Mouse (Mus musculus): Measurements from ENCODE around the gene Cyp4v3. TPM values are rescaled to one million over a fixed set of nuclear protein-coding genes. Genes with fewer than 3 reads are reported as not detected.
"Not testable (repeated sequence)": the region's sequence is repeated elsewhere in the genome, so short reads cannot be mapped to it uniquely, and the experiment has no call there.

Gene Cyp4v3
- polyA plus RNA-seq, 1 experiment from 2014 or later = 6.5 TPM

DNA sequence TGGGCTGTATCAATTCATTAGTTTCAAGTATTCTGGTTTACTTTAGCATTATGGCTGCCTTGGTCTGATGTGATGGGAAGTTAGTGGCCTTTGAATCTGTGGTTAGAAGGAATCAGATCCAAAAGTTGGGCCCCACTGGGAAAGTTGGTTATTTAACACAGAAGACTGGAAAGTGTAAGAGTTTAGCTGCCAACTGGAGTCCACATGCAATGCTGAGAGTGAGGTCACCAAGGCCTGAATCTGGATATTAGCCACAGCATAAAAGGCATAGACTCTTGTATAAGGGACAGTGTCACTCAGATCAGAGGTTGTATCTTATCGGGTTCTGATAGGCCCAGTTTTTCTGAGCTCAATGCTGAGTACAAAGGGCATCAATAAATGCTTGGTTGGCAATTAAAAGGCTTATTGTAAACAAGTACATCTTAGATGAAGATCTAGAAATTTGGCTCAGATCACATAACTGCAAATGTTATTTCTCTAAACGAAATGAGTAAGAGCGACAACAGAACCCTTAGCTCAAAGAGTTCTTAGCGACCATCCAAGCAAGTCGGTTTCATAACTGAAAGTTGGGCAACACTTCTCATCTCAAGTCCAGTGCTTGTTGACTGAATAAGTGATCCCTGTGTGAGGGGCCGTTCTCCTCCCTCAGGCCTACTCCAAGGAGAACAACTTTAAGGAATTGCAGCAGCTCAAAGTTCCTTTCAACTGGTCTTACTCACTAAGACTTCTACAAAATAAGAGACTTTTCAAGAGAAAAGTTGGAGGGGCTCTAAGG lies 3.6 kb downstream of the Cyp4v3 start:
- Histone ChIP-seq H3K4me1 (ENCODE audit: control insufficient read depth, low read depth, low read length) (no peaks in the 10 kb centered on the region; the same call in none of the 2 replicates), H3K27me3 (ENCODE audit: control insufficient read depth, insufficient read depth, low read depth, low read length) (no peaks in the 10 kb centered on the region), H3K9ac (ENCODE audit: low read depth, low read length) (no peak overlapping the region), H3K4me2 (ENCODE audit: low read depth, low read length) (no peak overlapping the region), H3K36me3 (ENCODE audit: control insufficient read depth, insufficient read depth) (no peaks in the 10 kb centered on the region), H3K9me3 (replicated peaks; ENCODE audit: control insufficient read depth, low read length) (no peaks in the 10 kb centered on the region), H3K27ac (ENCODE audit: low read length) (no peak overlapping the region), H3K4me3 (ENCODE audit: low read depth, low read length) (no peak overlapping the region)
- 73% methylated on average over 6 of the region's 6 CpGs for WGBS (ENCODE audit: insufficient replicate concordance)
- ATAC-seq (ENCODE audit: low read depth) = no peak

DNA sequence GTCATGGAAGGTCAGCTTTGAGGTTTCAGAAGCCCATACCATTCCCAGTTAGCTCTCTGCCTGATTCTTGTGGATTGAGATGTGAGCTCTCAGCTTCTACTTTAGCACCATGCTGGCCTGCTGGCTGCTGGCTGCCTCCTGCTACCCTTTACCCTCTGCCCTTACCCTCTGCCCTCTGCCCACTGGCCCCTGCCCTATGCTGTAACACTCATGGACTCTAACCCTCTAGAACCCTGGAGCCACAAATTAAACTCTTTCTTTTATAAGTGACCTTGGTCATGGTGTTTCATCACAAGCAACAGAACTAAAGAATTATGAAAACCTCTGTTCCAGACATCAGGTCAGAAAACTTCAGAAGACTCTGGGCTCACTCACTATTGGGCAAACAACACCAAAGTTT lies 5.9 kb downstream of the Cyp4v3 start:
- not testable (repeated sequence) for H3K9ac ChIP-seq (ENCODE audit: low read depth, low read length); H3K4me1 ChIP-seq (ENCODE audit: control insufficient read depth, low read depth, low read length); H3K4me3 ChIP-seq (ENCODE audit: low read depth, low read length); H3K4me2 ChIP-seq (ENCODE audit: low read depth, low read length); H3K9me3 ChIP-seq (replicated peaks; ENCODE audit: control insufficient read depth, low read length); H3K27ac ChIP-seq (ENCODE audit: low read length); H3K27me3 ChIP-seq (ENCODE audit: control insufficient read depth, insufficient read depth, low read depth, low read length); ATAC-seq (ENCODE audit: low read depth); H3K36me3 ChIP-seq (ENCODE audit: control insufficient read depth, insufficient read depth)

- no peaks in the 10 kb centered on the region for H3K4me1 ChIP-seq (ENCODE audit: control insufficient read depth, low read depth, low read length)
- no peak for ATAC-seq (ENCODE audit: low read depth)
- no peak overlapping the region for H3K4me2 ChIP-seq (ENCODE audit: low read depth, low read length)
- no peak overlapping the region for H3K9ac ChIP-seq (ENCODE audit: low read depth, low read length)
- H3K27me3 ChIP-seq (ENCODE audit: control insufficient read depth, insufficient read depth, low read depth, low read length) = no peaks in the 10 kb centered on the region
- WGBS (ENCODE audit: insufficient replicate concordance) = 65% methylated on average over 4 of the region's 4 CpGs
- no peaks in the 10 kb centered on the region for H3K9me3 ChIP-seq (replicated peaks; ENCODE audit: control insufficient read depth, low read length)
- H3K27ac ChIP-seq (ENCODE audit: low read length) = no peak overlapping the region
- no peaks in the 10 kb centered on the region for H3K36me3 ChIP-seq (ENCODE audit: control insufficient read depth, insufficient read depth)
- H3K4me3 ChIP-seq (ENCODE audit: low read depth, low read length) = no peak overlapping the region
Measured at GRCm38 (mm10) chr8:45324151-45324550, 8.9 kb downstream of the Cyp4v3 start.

DNA sequence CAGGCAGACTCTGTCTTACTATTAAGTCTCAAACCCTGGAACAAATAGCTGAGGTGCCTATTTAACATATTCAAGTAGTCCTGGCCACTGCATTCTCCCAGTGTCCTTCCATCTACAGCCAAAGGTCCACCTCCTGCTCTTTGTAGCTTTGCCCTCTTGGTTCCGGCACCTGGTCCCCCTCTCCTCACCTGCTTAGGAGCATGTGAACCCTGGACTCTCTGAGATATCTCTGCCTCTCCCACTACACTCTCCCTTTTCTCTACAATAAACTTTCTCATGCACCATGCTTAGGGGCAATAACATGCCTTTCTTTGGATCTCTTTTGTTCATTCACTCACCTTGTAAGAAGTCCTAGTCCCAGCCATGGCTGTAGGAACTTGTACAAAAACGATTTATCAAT lies 11.7 kb downstream of the Cyp4v3 start:
- H3K36me3 ChIP-seq (ENCODE audit: control insufficient read depth, insufficient read depth) = no peaks in the 10 kb centered on the region
- H3K4me1 ChIP-seq (ENCODE audit: control insufficient read depth, low read depth, low read length) = no peaks in the 10 kb centered on the region
- H3K4me2 ChIP-seq (ENCODE audit: low read depth, low read length) = no peak overlapping the region
- no peak overlapping the region for H3K4me3 ChIP-seq (ENCODE audit: low read depth, low read length)
- H3K27me3 ChIP-seq (ENCODE audit: control insufficient read depth, insufficient read depth, low read depth, low read length) = no peaks in the 10 kb centered on the region
- no peak overlapping the region for H3K27ac ChIP-seq (ENCODE audit: low read length)
- no peak overlapping the region for H3K9ac ChIP-seq (ENCODE audit: low read depth, low read length)
- no peaks in the 10 kb centered on the region for H3K9me3 ChIP-seq (replicated peaks; ENCODE audit: control insufficient read depth, low read length)
- WGBS (ENCODE audit: insufficient replicate concordance) = 57% methylated on average over 2 of the region's 2 CpGs
- no peak for ATAC-seq (ENCODE audit: low read depth)

GRCm38 (mm10) chr8:45320930-45321329 lies 12.1 kb downstream of the Cyp4v3 start:
- H3K4me2 ChIP-seq (ENCODE audit: low read depth, low read length) = no peak overlapping the region
- no peak overlapping the region for H3K4me3 ChIP-seq (ENCODE audit: low read depth, low read length)
- ATAC-seq (ENCODE audit: low read depth) = no peak
- H3K9me3 ChIP-seq (replicated peaks; ENCODE audit: control insufficient read depth, low read length) = no peaks in the 10 kb centered on the region
- H3K9ac ChIP-seq (ENCODE audit: low read depth, low read length) = no peak overlapping the region
- H3K27me3 ChIP-seq (ENCODE audit: control insufficient read depth, insufficient read depth, low read depth, low read length) = no peaks in the 10 kb centered on the region
- no peaks in the 10 kb centered on the region for H3K4me1 ChIP-seq (ENCODE audit: control insufficient read depth, low read depth, low read length)
- 34% methylated on average over 1 of the region's 1 CpGs for WGBS (ENCODE audit: insufficient replicate concordance)
- H3K27ac ChIP-seq (ENCODE audit: low read length) = no peak overlapping the region
- no peaks in the 10 kb centered on the region for H3K36me3 ChIP-seq (ENCODE audit: control insufficient read depth, insufficient read depth)

DNA sequence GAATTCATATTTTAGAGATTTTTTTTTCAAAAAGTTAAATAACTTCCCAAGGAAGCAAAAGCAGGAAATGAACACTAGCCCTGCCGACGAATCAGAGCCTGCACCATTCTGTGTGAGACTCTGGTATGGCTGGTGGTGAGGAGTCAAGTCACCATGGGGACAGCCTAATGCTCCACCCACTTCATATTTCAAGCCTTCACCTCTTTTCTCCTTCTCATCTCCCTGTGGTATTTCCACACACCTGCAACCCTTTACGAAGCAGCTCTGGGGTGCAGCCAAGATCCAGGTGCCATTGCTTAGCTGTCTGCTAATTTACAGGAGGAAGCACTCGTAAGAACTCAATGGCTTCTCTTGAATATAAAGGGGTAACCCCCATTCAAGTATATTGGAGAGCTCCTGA lies 22.0 kb downstream of the Cyp4v3 start:
- Histone ChIP-seq H3K27me3 (ENCODE audit: control insufficient read depth, insufficient read depth, low read depth, low read length) (no peaks in the 10 kb centered on the region), H3K9ac (ENCODE audit: low read depth, low read length) (no peak overlapping the region), H3K9me3 (replicated peaks; ENCODE audit: control insufficient read depth, low read length) (no peaks in the 10 kb centered on the region), H3K36me3 (ENCODE audit: control insufficient read depth, insufficient read depth) (no peaks in the 10 kb centered on the region), H3K4me2 (ENCODE audit: low read depth, low read length) (no peak overlapping the region), H3K4me1 (ENCODE audit: control insufficient read depth, low read depth, low read length) (no peaks in the 10 kb centered on the region), H3K27ac (ENCODE audit: low read length) (no peak overlapping the region), H3K4me3 (ENCODE audit: low read depth, low read length) (no peak overlapping the region)
- no peak for ATAC-seq (ENCODE audit: low read depth)
- WGBS (ENCODE audit: insufficient replicate concordance) = 60% methylated on average over 4 of the region's 4 CpGs

- H3K4me1 ChIP-seq (ENCODE audit: control insufficient read depth, low read depth, low read length) = no peaks in the 10 kb centered on the region
- WGBS (ENCODE audit: insufficient replicate concordance) = 74% methylated on average over 13 of the region's 13 CpGs
- H3K27ac ChIP-seq (ENCODE audit: low read length) = no peak within 1 kb of the TSS
- H3K4me3 ChIP-seq (ENCODE audit: low read depth, low read length) = no peak within 1 kb of the TSS
- no peaks in the 10 kb centered on the region for H3K9me3 ChIP-seq (replicated peaks; ENCODE audit: control insufficient read depth, low read length)
- H3K9ac ChIP-seq (ENCODE audit: low read depth, low read length) = no peak within 1 kb of the TSS
- H3K36me3 ChIP-seq (ENCODE audit: control insufficient read depth, insufficient read depth) = no peaks in the 10 kb centered on the region
- no peak within 1 kb of the TSS for H3K4me2 ChIP-seq (ENCODE audit: low read depth, low read length)
- H3K27me3 ChIP-seq (ENCODE audit: control insufficient read depth, insufficient read depth, low read depth, low read length) = no peaks in the 10 kb centered on the region
- no peak for ATAC-seq (ENCODE audit: low read depth)
Measured at GRCm38 (mm10) chr8:45308366-45308765, 24.6 kb downstream of the Cyp4v3 start, which contains the start of gene Gm45753. Gene Gm45753, minus strand, starts transcription at chr8:45308466.

DNA sequence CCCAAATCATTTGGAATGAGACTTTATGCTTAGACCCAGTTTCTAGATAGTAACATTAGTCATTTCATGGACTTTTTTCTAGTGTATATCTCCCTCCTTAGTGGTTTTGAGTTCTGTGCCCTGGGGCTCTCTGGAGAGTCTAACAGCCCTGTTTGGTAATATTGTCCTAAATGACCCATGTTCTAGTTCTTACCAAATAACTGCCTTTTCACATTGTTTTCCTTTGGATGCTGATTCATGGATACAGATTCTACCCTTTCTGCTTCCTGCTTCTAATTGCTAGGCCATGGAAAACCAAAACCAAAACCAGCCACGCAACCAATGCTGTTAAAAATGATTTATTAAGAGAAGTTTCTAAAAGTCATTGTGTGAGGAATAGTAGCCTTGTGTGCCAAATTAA lies 27.5 kb downstream of the Cyp4v3 start:
- H3K27ac ChIP-seq (ENCODE audit: low read length) = no peak overlapping the region
- H3K27me3 ChIP-seq (ENCODE audit: control insufficient read depth, insufficient read depth, low read depth, low read length) = no peaks in the 10 kb centered on the region
- no peak for ATAC-seq (ENCODE audit: low read depth)
- no peak overlapping the region for H3K4me3 ChIP-seq (ENCODE audit: low read depth, low read length)
- no peaks in the 10 kb centered on the region for H3K9me3 ChIP-seq (replicated peaks; ENCODE audit: control insufficient read depth, low read length)
- no peaks in the 10 kb centered on the region for H3K4me1 ChIP-seq (ENCODE audit: control insufficient read depth, low read depth, low read length)
- H3K4me2 ChIP-seq (ENCODE audit: low read depth, low read length) = no peak overlapping the region
- no peak overlapping the region for H3K9ac ChIP-seq (ENCODE audit: low read depth, low read length)
- 65% methylated on average over 1 of the region's 1 CpGs for WGBS (ENCODE audit: insufficient replicate concordance)
- H3K36me3 ChIP-seq (ENCODE audit: control insufficient read depth, insufficient read depth) = no peaks in the 10 kb centered on the region

DNA sequence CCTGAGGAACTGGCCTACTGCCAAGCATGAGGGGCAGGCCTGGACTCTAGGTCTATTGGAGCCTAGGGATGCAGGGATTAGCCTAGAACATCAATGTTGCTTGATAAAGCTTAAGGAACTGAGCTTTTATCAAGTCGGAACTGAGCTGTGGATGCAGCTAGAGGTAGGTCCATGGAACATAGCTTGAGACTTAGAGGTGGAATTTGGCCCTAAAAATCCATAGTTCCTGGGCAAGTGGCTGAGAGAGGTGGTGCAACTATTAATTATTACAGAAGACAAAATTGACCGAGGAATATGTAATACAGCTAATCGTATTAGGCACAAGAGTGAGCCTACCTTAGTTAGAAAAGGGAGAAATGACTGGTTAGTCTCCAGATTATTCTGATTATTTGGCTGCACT lies 28.7 kb downstream of the Cyp4v3 start:
- 62% methylated on average over 3 of the region's 3 CpGs for whole genome bisulfite sequencing (ENCODE audit: insufficient replicate concordance)
- ATAC-seq (ENCODE audit: low read depth) = no peak
- H3K4me3 ChIP-seq (ENCODE audit: low read depth, low read length) = no peak overlapping the region

More for the DNA sequence above, 28.7 kb downstream of the Cyp4v3 start:
- no peak overlapping the region for H3K9ac ChIP-seq (ENCODE audit: low read depth, low read length)
- H3K4me2 ChIP-seq (ENCODE audit: low read depth, low read length) = no peak overlapping the region
- no peaks in the 10 kb centered on the region for H3K27me3 ChIP-seq (ENCODE audit: control insufficient read depth, insufficient read depth, low read depth, low read length)
- H3K27ac ChIP-seq (ENCODE audit: low read length) = no peak overlapping the region
- no peaks in the 10 kb centered on the region for H3K4me1 ChIP-seq (ENCODE audit: control insufficient read depth, low read depth, low read length)
- H3K9me3 ChIP-seq (replicated peaks; ENCODE audit: control insufficient read depth, low read length) = no peaks in the 10 kb centered on the region
- H3K36me3 ChIP-seq (ENCODE audit: control insufficient read depth, insufficient read depth) = no peaks in the 10 kb centered on the region

Data from liver, embryonic 16.5 days (tissue).